In genomic region chr5:37699757-37700156, GRCm38 (mm10) we compare ENCODE assay signal across 12 mouse cellular contexts. TPM values are rescaled to one million over a fixed set of nuclear protein-coding genes. Genes with fewer than 3 reads are reported as not detected.
A peak's percentile ranks its signal among the peaks of the same experiment; 100 is the strongest.
DNase-seq lines count a peak whose midpoint lies in the region; ATAC-seq lines count a peak whose summit lies in the region.
"Had no signal": no experiment of that assay in that cellular context is flagged by ENCODE, and none has a peak within 500 bp of the region (broad histone marks: within the 10 kb centered on the region; RNA-seq: fewer than 3 reads in every experiment).

No protein-coding gene starts in this region.

- H3K27me3 ChIP-seq in kidney, embryonic 16.5 days (ENCODE audit: insufficient read depth, low read length), result no peaks in the 10 kb centered on the region
- H3K27me3 ChIP-seq: liver, embryonic 13.5 days had no signal

- no peak for ATAC-seq in kidney, embryonic 16.5 days (ENCODE audit: low FRiP score, low TSS enrichment)

- peak; percentile 6 to 11 for DNase-seq in cerebellum, postnatal 36 days
- DNase-seq in cerebellum, postnatal 4 days (ENCODE audit: low spot score in 2 of 2), result no peak
- DNase-seq in kidney, adult 18-20 months, result peak; percentile 33
- DNase-seq in A20 (ENCODE audit: low read depth, low spot score), result peak; percentile 19
- DNase-seq in kidney, adult 8-10 months, result peak; percentile 8 to 41
- DNase-seq in frontal cortex, postnatal 14 days (ENCODE audit: low spot score in 2 of 2), result no peak
- no peak for DNase-seq in embryo, embryonic 10.5 days (ENCODE audit: low spot score)
- DNase-seq: cerebellum, adult 9-11 months; liver, embryonic 13.5 days; thymus, postnatal 25 days had no signal

- H3K27ac ChIP-seq in kidney, embryonic 16.5 days (ENCODE audit: low read length), result no peak overlapping the region
- H3K27ac ChIP-seq: liver, embryonic 13.5 days had no signal

- no peaks in the 10 kb centered on the region for H3K9me3 ChIP-seq in kidney, embryonic 16.5 days (ENCODE audit: low read length)
- H3K9me3 ChIP-seq: liver, embryonic 13.5 days had no signal

- H3K4me1 ChIP-seq in kidney, embryonic 16.5 days (ENCODE audit: insufficient read depth, low read length), result 0 out of 2 replicates have a peak, but pooled peaks cover 3% of the 10 kb centered on the region
- H3K4me1 ChIP-seq: liver, embryonic 13.5 days had no signal

- no peak overlapping the region for H3K4me3 ChIP-seq in kidney, embryonic 16.5 days (ENCODE audit: low read length)
- H3K4me3 ChIP-seq: liver, embryonic 13.5 days had no signal

- H3K4me2 ChIP-seq in kidney, embryonic 16.5 days (replicated peaks; ENCODE audit: low read depth, low read length), result no peak overlapping the region
- H3K4me2 ChIP-seq: liver, embryonic 13.5 days had no signal

- 57% methylated on average over 12 of the region's 12 CpGs for WGBS in kidney, embryonic 16.5 days

- H3K9ac ChIP-seq in kidney, embryonic 16.5 days (replicated peaks; ENCODE audit: low read length), result no peak overlapping the region
- H3K9ac ChIP-seq: liver, embryonic 13.5 days had no signal

- no peaks in the 10 kb centered on the region for H3K36me3 ChIP-seq in kidney, embryonic 16.5 days (ENCODE audit: insufficient read depth, low read length)
- H3K36me3 ChIP-seq: liver, embryonic 13.5 days had no signal

RNA-seq across cellular contexts. Expression of gene Stk32b, which starts 17.2 kb away (rescaled TPM):
- polyA plus RNA-seq in kidney, embryonic 16.5 days (2015; fragmentation: Nextera tagmentation; extraction: Ambion mirVana), result 3.8 and 4.8 TPM in 2 replicates
- polyA plus RNA-seq: large intestine, adult 2 months had no signal

RNA-seq across cellular contexts. Expression of gene Cytl1, which starts 35.6 kb away (rescaled TPM):
- 0.69 and 1.2 TPM in 2 replicates for polyA plus RNA-seq in kidney, embryonic 16.5 days (2015; fragmentation: Nextera tagmentation; extraction: Ambion mirVana)
- polyA plus RNA-seq: liver, embryonic 13.5 days had no signal

Comparison
In these comparisons a context has a peak if more than half of its experiments do, and no peak if none do; other contexts are left out.
1. DNase-seq: peak in cerebellum, postnatal 36 days (2 of 2), kidney, adult 18-20 months (single experiment), A20 (single experiment) and kidney, adult 8-10 months (2 of 2); none in cerebellum, postnatal 4 days (0 of 2), frontal cortex, postnatal 14 days (0 of 2) and embryo, embryonic 10.5 days (single experiment).